Mouse (Mus musculus) liver, adult 2 months (tissue): ENCODE results near the gene Slc22a21. TPM values are rescaled to one million over a fixed set of nuclear protein-coding genes. Genes with fewer than 3 reads are reported as not detected.

Experiments used
- DNase-seq: peaks from one replicate; pipeline ENCODE4 v3.0.0-alpha.2; 2011; ENCODE audit warnings: low read depth, low spot score; ENCODE audit errors: extremely low read depth
- H3K27ac ChIP-seq: fragments of 200-500 bp; replicated peaks from 2 replicates; pipeline ENCODE4 v1.5.1; 2012; ENCODE audit warnings: low read depth, mild to moderate bottlenecking, control low read depth, inconsistent platforms, low read length; ENCODE audit not compliant: insufficient read depth
- H3K27me3 ChIP-seq: fragments of 200-500 bp; 2 replicates; pipeline ENCODE4 v1.6.1; 2012; ENCODE audit warnings: mild to moderate bottlenecking, moderate library complexity, low read length, inconsistent platforms; ENCODE audit not compliant: control insufficient read depth, insufficient read depth
- H3K36me3 ChIP-seq: fragments of 200-500 bp; 2 replicates; pipeline ENCODE4 v1.6.1; 2012; ENCODE audit warnings: low read length, inconsistent platforms; ENCODE audit not compliant: control insufficient read depth, insufficient read depth
- H3K4me1 ChIP-seq: fragments of 200-500 bp; 2 replicates; pipeline ENCODE4 v1.6.1; 2011; ENCODE audit warnings: low read length; ENCODE audit not compliant: control insufficient read depth, insufficient read depth
- H3K4me3 ChIP-seq: fragments of 200-500 bp; 2 replicates; pipeline ENCODE4 v1.5.1; 2011; ENCODE audit warnings: low read depth, mild to moderate bottlenecking, control low read depth, low read length, moderate library complexity; ENCODE audit not compliant: insufficient read depth
- H3K79me2 ChIP-seq: fragments of 200-500 bp; 2 replicates; pipeline ENCODE4 v1.6.1; 2012; ENCODE audit warnings: inconsistent platforms, mild to moderate bottlenecking, low read length, moderate library complexity; ENCODE audit not compliant: control insufficient read depth, insufficient read depth
- H3K9ac ChIP-seq: fragments of 200-500 bp; 2 replicates; pipeline ENCODE4 v1.6.1; 2012; ENCODE audit warnings: low read depth, mild to moderate bottlenecking, control low read depth, inconsistent platforms, low read length
- CTCF ChIP-seq: fragments of 200-500 bp; IDR thresholded peaks from 2 replicates; pipeline ENCODE4 v1.5.1; 2011; ENCODE audit warnings: low read depth, low read length, control low read depth
- POLR2A ChIP-seq: fragments of 200-500 bp; IDR thresholded peaks from 2 replicates; pipeline ENCODE4 v1.6.1; 2011; ENCODE audit warnings: low read length, control low read depth; ENCODE audit not compliant: insufficient read depth; ENCODE audit errors: extremely low read depth
- WGBS: fragments of 180-500 bp; shearing (Covaris S2); methylation state at CpG from one replicate; pipeline ENCODE4 v1.1.7; 2018; 5-methylcytosine and 5-hydroxymethylcytosine counted together
- polyA plus RNA-seq: library from polyadenylated mRNA; depleted of rRNA; stranded (reverse); fragments of >200 nt; gene quantifications from 2 replicates; pipeline ENCODE4 v1.2.3, GENCODE M21; 2012; rRNA removed
- total RNA-seq: library from RNA; depleted of rRNA; stranded (reverse); fragments of >200 nt; gene quantifications from 2 replicates; pipeline ENCODE4 v1.2.3, GENCODE M21; 2014; rRNA removed

Gene Slc22a21
- 0.55 and 0.87 TPM in 2 replicates for total RNA-seq
- 0.34 and 0.35 TPM in 2 replicates for polyA plus RNA-seq

GRCm38 (mm10) chr11:53979788-53980621 is at the start of gene Slc22a21:
Gene Slc22a21 (minus strand): TSS chr11:53980332.
- Histone ChIP-seq H3K9ac (peak within 1 kb of the TSS; percentile 46), H3K4me3 (peak within 1 kb of the TSS; percentile 57), H3K79me2 (no peaks in the 10 kb centered on the region), H3K4me1 (peaks cover 7% of the 10 kb centered on the region; the same call in 1 of the 2 replicates), H3K27ac (no peak within 1 kb of the TSS), H3K36me3 (no peaks in the 10 kb centered on the region), H3K27me3 (no peaks in the 10 kb centered on the region)
- peak; percentile 49; the same call in 1 of the 2 replicates for TF ChIP-seq POLR2A
- no peak for TF ChIP-seq CTCF
- peak; percentile 72 for DNase-seq
- 3% methylated on average over 73 of the region's 73 CpGs for WGBS

- no peaks in the 10 kb centered on the region for H3K36me3 ChIP-seq
- TF ChIP-seq POLR2A (no peak), CTCF (no peak)
- H3K4me1 ChIP-seq = peaks cover 9% of the 10 kb centered on the region
- WGBS = 77% methylated on average over 4 of the region's 4 CpGs
- H3K27me3 ChIP-seq = no peaks in the 10 kb centered on the region
- H3K4me3 ChIP-seq = no peak overlapping the region
- H3K79me2 ChIP-seq = peaks cover 9% of the 10 kb centered on the region; the same call in 1 of the 2 replicates
- H3K27ac ChIP-seq = peak overlapping the region; percentile 33
- peak overlapping the region; percentile 85; the same call in 1 of the 2 replicates for H3K9ac ChIP-seq
- DNase-seq = no peak
These were observed 48.9 kb upstream of the Slc22a21 start for GRCm38 (mm10) chr11:54028997-54029396.

GRCm38 (mm10) chr11:54028044-54028951 is 48.2 kb upstream of the Slc22a21 start, which contains the start of gene Slc22a4:
Gene Slc22a4 (minus strand): TSS chr11:54028090.
- Histone ChIP-seq H3K27me3 (no peaks in the 10 kb centered on the region), H3K4me1 (peaks cover 9% of the 10 kb centered on the region), H3K27ac (peak within 1 kb of the TSS; percentile 89), H3K79me2 (peaks cover 9% of the 10 kb centered on the region; the same call in 1 of the 2 replicates), H3K4me3 (peak within 1 kb of the TSS; percentile 83), H3K9ac (peak within 1 kb of the TSS; percentile 85), H3K36me3 (no peaks in the 10 kb centered on the region)
- DNase-seq = peak; percentile 94
- TF ChIP-seq CTCF (peak; percentile 37; the same call in 1 of the 2 replicates), POLR2A (peak; percentile 51; the same call in 1 of the 2 replicates)
- WGBS = under 1% methylated on average over 61 of the region's 61 CpGs

GRCm38 (mm10) chr11:54027131-54028043 is 47.3 kb upstream of the Slc22a21 start:
- H3K27me3 ChIP-seq = no peaks in the 10 kb centered on the region
- no peak for DNase-seq
- H3K79me2 ChIP-seq = peaks cover 9% of the 10 kb centered on the region; the same call in 1 of the 2 replicates
- H3K4me3 ChIP-seq = peak overlapping the region; percentile 83
- TF ChIP-seq CTCF = no peak
- no peak for TF ChIP-seq POLR2A
- 27% methylated on average over 31 of the region's 31 CpGs for WGBS
- no peaks in the 10 kb centered on the region for H3K36me3 ChIP-seq
- peaks cover 9% of the 10 kb centered on the region for H3K4me1 ChIP-seq
- H3K9ac ChIP-seq = peak overlapping the region; percentile 61
- no peak overlapping the region for H3K27ac ChIP-seq
